Mouse (Mus musculus): ENCODE measurements around the gene Mpg.

DNA sequence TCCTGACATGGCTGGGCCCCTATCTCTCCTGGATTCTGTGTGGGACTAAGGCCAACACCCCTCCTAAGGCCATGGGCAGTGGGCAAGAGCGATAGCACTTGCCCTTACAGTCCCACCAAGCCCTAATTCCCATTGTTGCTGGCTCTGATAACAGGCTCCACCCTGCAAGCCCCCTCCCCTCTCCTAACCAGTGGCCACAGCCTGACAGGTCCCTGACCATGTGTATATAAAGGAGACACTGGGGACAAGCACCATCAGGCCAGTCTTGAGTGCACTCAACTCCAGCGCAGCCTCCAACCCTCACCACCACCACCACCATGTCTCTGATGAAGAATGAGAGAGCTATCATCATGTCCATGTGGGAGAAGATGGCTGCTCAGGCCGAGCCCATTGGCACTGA is 50.0 kb downstream of the Mpg start, which contains the start of gene Hba-x:
- TF ChIP-seq CTCF (IDR thresholded peaks at IDR 0.05; ENCODE audit: extremely low read depth, insufficient read length, insufficient replicate concordance, low read depth, low read length), result no peak
- no peak for TF ChIP-seq POLR2A (IDR thresholded peaks at IDR 0.05; ENCODE audit: low read depth, low read length)
